Mouse (Mus musculus) kidney, adult 2 months (tissue): ENCODE results near the gene Setd2.

ENCODE experiments used
- CTCF ChIP-seq: fragments of 200-500 bp; conservative IDR thresholded peaks from 2 replicates; pipeline ENCODE4 v1.5.1; 2011; ENCODE audit warnings: low read depth, mild to moderate bottlenecking, control low read depth, low read length, moderate library complexity, mixed read lengths; ENCODE audit not compliant: insufficient read depth, insufficient read length
- POLR2A ChIP-seq: fragments of 200-500 bp; IDR thresholded peaks from one replicate; pipeline ENCODE4 v1.6.1; 2011; ENCODE audit warnings: low read depth, low read length, control low read depth

GRCm38 (mm10) chr9:110531914-110532489 is 395 bp upstream of the Setd2 start:
- TF ChIP-seq CTCF (peak; percentile 56), POLR2A (no peak)
